Comparison of ENCODE assay signal across 8 mouse cellular contexts in the genomic region with DNA sequence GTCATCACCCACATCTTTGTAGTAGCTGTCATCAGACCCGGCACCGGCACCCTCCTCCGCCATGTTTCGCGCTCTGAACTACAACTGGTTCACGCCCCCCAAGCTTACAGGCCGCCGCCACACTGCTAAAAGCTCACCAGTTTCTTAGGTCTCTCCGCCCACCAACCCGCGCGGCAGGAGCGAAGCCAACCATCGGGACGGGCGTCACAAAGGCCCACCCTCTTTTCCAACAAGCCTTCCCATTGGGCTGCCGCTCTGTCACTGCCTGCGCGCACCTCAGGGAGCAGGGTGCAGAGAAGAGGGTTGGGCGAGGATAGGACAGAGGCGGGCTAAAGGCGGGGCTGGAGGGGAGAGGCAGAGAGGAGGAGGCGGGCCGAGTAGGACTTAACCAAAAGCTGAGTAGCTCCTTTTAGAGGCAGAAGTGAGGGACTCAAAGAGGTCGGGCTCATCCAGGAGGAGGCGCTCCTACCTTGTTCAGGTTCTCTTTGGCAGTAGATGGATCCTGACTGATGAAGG. TPM values are rescaled to one million over a fixed set of nuclear protein-coding genes. Genes with fewer than 3 reads are reported as not detected.
DNase-seq lines count a peak whose midpoint lies in the region; ATAC-seq lines count a peak whose summit lies in the region.

A gene (minus strand): TSS at position 168 of the 516 bp plus-strand sequence.

- WGBS in heart, embryonic 10.5 days: 11% methylated on average over 26 of the region's 26 CpGs
- WGBS in kidney, embryonic 15.5 days: 17% methylated on average over 26 of the region's 26 CpGs

- peak within 1 kb of the TSS; percentile 65 for H3K4me3 ChIP-seq in heart, embryonic 10.5 days
- peak within 1 kb of the TSS; percentile 58 for H3K4me3 ChIP-seq in kidney, embryonic 15.5 days (replicated peaks)

- peak within 1 kb of the TSS; percentile 76 for H3K27ac ChIP-seq in heart, embryonic 10.5 days
- H3K27ac ChIP-seq in kidney, embryonic 15.5 days: no peak within 1 kb of the TSS

- no peaks in the 10 kb centered on the region; the same call in 1 of the 2 replicates for H3K27me3 ChIP-seq in heart, embryonic 10.5 days (ENCODE audit: insufficient read depth, poor library complexity, severe bottlenecking)
- H3K27me3 ChIP-seq in kidney, embryonic 15.5 days: no peaks in the 10 kb centered on the region

- peak within 1 kb of the TSS; percentile 63 for H3K4me2 ChIP-seq in kidney, embryonic 15.5 days

- no peaks in the 10 kb centered on the region for H3K36me3 ChIP-seq in heart, embryonic 10.5 days
- no peaks in the 10 kb centered on the region for H3K36me3 ChIP-seq in kidney, embryonic 15.5 days

- DNase-seq in B cell, adult 2 months: peak; percentile 86 to 91
- peak; percentile 98 for DNase-seq in brain, adult 2 months (ENCODE audit: low read depth, low spot score)
- peak; percentile 97 for DNase-seq in heart, embryonic 10.5 days (ENCODE audit: low spot score)
- peak; percentile 93 for DNase-seq in liver
- DNase-seq in spleen, postnatal 4 days (ENCODE audit: low spot score in 2 of 2): peak; percentile 87 to 89

- H3K9me3 ChIP-seq in heart, embryonic 10.5 days: no peaks in the 10 kb centered on the region
- H3K9me3 ChIP-seq in kidney, embryonic 15.5 days (replicated peaks): no peaks in the 10 kb centered on the region

- peak within 1 kb of the TSS; percentile 44 for H3K9ac ChIP-seq in kidney, embryonic 15.5 days

- H3K4me1 ChIP-seq in heart, embryonic 10.5 days: 0 out of 2 replicates have a peak, but pooled peaks cover 7% of the 10 kb centered on the region
- H3K4me1 ChIP-seq in kidney, embryonic 15.5 days: peaks cover 8% of the 10 kb centered on the region; the same call in 1 of the 2 replicates

- peak; percentile 100 for ATAC-seq in erythroblast, adult 5-6 weeks (replicated peaks; ENCODE audit: low FRiP score, poor library complexity, severe bottlenecking)
- ATAC-seq in kidney, embryonic 15.5 days (replicated peaks; ENCODE audit: low FRiP score): peak; percentile 100
- peak; percentile 100 for ATAC-seq in monocyte, adult 5-6 weeks (replicated peaks; ENCODE audit: insufficient number of reproducible peaks, low FRiP score, low TSS enrichment, poor library complexity, severe bottlenecking)

RNA-seq across cellular contexts. Expression of the gene that starts here (rescaled TPM):
- total RNA-seq in erythroblast, adult 5-6 weeks (2015; ENCODE audit: low replicate concordance): 1.2 and 13.0 TPM in 2 replicates
- 5.4 and 13.7 TPM in 2 replicates for total RNA-seq in erythroblast, adult 5-6 weeks (2017; ENCODE audit: low replicate concordance)
- 83.7 and 90.0 TPM in 2 replicates for polyA plus RNA-seq in heart, embryonic 10.5 days (2016; fragmentation: Nextera tagmentation; extraction: Ambion mirVana)
- 66.0 and 71.5 TPM in 2 replicates for polyA plus RNA-seq in kidney, embryonic 15.5 days (2015; fragmentation: Nextera tagmentation; extraction: Ambion mirVana)
- 16.3 to 24.5 TPM (median 18.2 TPM) in 3 replicates for total RNA-seq in monocyte, adult 5-6 weeks (2017)
